Mouse (Mus musculus): ENCODE measurements around the gene Osbpl6. TPM values are rescaled to one million over a fixed set of nuclear protein-coding genes. Genes with fewer than 3 reads are reported as not detected.

Gene Osbpl6
- polyA plus RNA-seq, 1 experiment, result 64.5 TPM

- DNase-seq, result peak; percentile 29
- no peak overlapping the region for H3K4me3 ChIP-seq (replicated peaks; ENCODE audit: extremely low read depth, low read depth, low read length)
- no peak for TF ChIP-seq CTCF (IDR thresholded peaks at IDR 0.05; ENCODE audit: insufficient read depth, low read length)
- no peak for TF ChIP-seq POLR2A (IDR thresholded peaks at IDR 0.05; ENCODE audit: borderline replicate concordance, extremely low read depth, low read depth, low read length)
- H3K4me1 ChIP-seq (ENCODE audit: control insufficient read depth, insufficient read depth, low read length), result no peaks in the 10 kb centered on the region
- WGBS, result 60% methylated on average over 8 of the region's 8 CpGs
Measured at GRCm38 (mm10) chr2:76490198-76490597, 83.9 kb downstream of the Osbpl6 start.

GRCm38 (mm10) chr2:76491371-76491770 lies 85.1 kb downstream of the Osbpl6 start:
- H3K4me3 ChIP-seq (replicated peaks; ENCODE audit: extremely low read depth, low read depth, low read length), result no peak overlapping the region
- DNase-seq, result no peak
- TF ChIP-seq CTCF (IDR thresholded peaks at IDR 0.05; ENCODE audit: insufficient read depth, low read length), result no peak
- no peak for TF ChIP-seq POLR2A (IDR thresholded peaks at IDR 0.05; ENCODE audit: borderline replicate concordance, extremely low read depth, low read depth, low read length)
- H3K4me1 ChIP-seq (ENCODE audit: control insufficient read depth, insufficient read depth, low read length), result no peaks in the 10 kb centered on the region
- 89% methylated on average over 6 of the region's 6 CpGs for WGBS

- WGBS, result 68% methylated on average over 7 of the region's 7 CpGs
- TF ChIP-seq POLR2A (IDR thresholded peaks at IDR 0.05; ENCODE audit: borderline replicate concordance, extremely low read depth, low read depth, low read length) (no peak), CTCF (IDR thresholded peaks at IDR 0.05; ENCODE audit: insufficient read depth, low read length) (no peak)
- H3K4me3 ChIP-seq (replicated peaks; ENCODE audit: extremely low read depth, low read depth, low read length), result no peak overlapping the region
- no peak for DNase-seq
- no peaks in the 10 kb centered on the region for H3K4me1 ChIP-seq (ENCODE audit: control insufficient read depth, insufficient read depth, low read length)
Measured at GRCm38 (mm10) chr2:76492224-76492623, 85.9 kb downstream of the Osbpl6 start.

- H3K4me3 ChIP-seq (replicated peaks; ENCODE audit: extremely low read depth, low read depth, low read length), result no peak overlapping the region
- no peaks in the 10 kb centered on the region for H3K4me1 ChIP-seq (ENCODE audit: control insufficient read depth, insufficient read depth, low read length)
- no peak for TF ChIP-seq POLR2A (IDR thresholded peaks at IDR 0.05; ENCODE audit: borderline replicate concordance, extremely low read depth, low read depth, low read length)
- TF ChIP-seq CTCF (IDR thresholded peaks at IDR 0.05; ENCODE audit: insufficient read depth, low read length), result no peak
- 65% methylated on average over 11 of the region's 11 CpGs for WGBS
- no peak for DNase-seq
Measured at GRCm38 (mm10) chr2:76496006-76496748, 89.9 kb downstream of the Osbpl6 start.

DNA sequence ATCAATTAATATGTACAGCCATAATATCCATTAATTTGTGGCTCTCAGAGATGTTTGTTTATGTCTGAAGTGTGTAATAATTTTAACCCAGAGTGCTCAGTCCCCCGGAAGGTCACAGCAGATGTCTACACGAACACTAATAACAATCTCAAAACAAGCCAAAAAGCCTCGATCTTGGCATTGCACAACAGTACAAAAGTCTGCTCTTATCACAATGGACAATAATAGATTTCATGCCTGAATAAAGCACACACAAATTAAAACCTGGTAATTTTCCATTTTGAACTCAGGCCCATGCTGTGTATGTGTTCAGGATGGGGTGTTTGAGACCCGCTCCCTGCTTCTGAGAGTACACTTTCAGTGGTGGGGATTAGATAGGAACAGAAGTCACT lies 90.4 kb downstream of the Osbpl6 start:
- no peak for TF ChIP-seq POLR2A (IDR thresholded peaks at IDR 0.05; ENCODE audit: borderline replicate concordance, extremely low read depth, low read depth, low read length)
- no peak for TF ChIP-seq CTCF (IDR thresholded peaks at IDR 0.05; ENCODE audit: insufficient read depth, low read length)
- DNase-seq, result no peak
- 58% methylated on average over 4 of the region's 4 CpGs for WGBS

GRCm38 (mm10) chr2:76498891-76499290 lies 92.6 kb downstream of the Osbpl6 start:
- no peak for TF ChIP-seq CTCF (IDR thresholded peaks at IDR 0.05; ENCODE audit: insufficient read depth, low read length)
- TF ChIP-seq POLR2A (IDR thresholded peaks at IDR 0.05; ENCODE audit: borderline replicate concordance, extremely low read depth, low read depth, low read length), result no peak

More for the DNA sequence above, 90.4 kb downstream of the Osbpl6 start:
- Histone ChIP-seq H3K4me1 (ENCODE audit: control insufficient read depth, insufficient read depth, low read length) (no peaks in the 10 kb centered on the region), H3K4me3 (replicated peaks; ENCODE audit: extremely low read depth, low read depth, low read length) (no peak overlapping the region)

DNA sequence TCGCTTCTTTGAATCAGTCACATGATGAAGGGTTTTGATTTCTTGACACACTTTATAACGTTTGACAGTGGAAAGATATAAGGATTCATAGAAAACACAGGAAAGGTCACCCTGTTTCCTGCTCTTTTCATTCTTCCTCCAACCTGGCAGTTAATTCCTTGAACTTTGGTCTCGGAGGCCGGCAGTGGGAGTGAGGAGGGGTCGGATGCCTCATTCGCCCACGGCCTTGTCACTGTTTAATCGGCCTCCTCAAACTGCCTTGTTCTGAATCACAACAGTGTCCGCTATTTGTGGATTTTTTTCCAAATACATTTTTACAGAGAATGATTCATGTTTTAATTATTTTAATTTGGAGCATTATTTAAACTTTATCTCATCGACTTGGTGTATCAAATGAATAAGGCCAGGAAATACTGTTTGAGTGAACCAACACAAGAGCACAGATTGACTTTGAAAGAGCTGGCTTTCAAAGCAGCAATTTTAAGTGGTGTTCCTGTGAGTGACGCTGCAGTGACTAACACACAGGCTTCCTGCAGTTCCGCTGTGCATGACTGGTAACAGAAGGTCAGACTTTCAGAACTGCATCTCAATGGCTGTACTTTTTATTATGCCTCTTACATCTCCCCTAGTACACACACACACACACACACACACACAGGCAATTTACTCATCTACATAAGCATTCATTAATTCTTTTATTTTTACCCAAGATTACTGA lies 98.0 kb downstream of the Osbpl6 start:
- Histone ChIP-seq H3K4me3 (replicated peaks; ENCODE audit: extremely low read depth, low read depth, low read length) (no peak overlapping the region), H3K4me1 (ENCODE audit: control insufficient read depth, insufficient read depth, low read length) (no peaks in the 10 kb centered on the region)
- DNase-seq, result no peak
- 46% methylated on average over 12 of the region's 12 CpGs for WGBS
- TF ChIP-seq CTCF (IDR thresholded peaks at IDR 0.05; ENCODE audit: insufficient read depth, low read length) (no peak), POLR2A (IDR thresholded peaks at IDR 0.05; ENCODE audit: borderline replicate concordance, extremely low read depth, low read depth, low read length) (no peak)

More at GRCm38 (mm10) chr2:76498891-76499290, 92.6 kb downstream of the Osbpl6 start:
- no peak overlapping the region for H3K4me3 ChIP-seq (replicated peaks; ENCODE audit: extremely low read depth, low read depth, low read length)
- 84% methylated on average over 11 of the region's 11 CpGs for WGBS
- H3K4me1 ChIP-seq (ENCODE audit: control insufficient read depth, insufficient read depth, low read length), result no peaks in the 10 kb centered on the region
- no peak for DNase-seq

DNA sequence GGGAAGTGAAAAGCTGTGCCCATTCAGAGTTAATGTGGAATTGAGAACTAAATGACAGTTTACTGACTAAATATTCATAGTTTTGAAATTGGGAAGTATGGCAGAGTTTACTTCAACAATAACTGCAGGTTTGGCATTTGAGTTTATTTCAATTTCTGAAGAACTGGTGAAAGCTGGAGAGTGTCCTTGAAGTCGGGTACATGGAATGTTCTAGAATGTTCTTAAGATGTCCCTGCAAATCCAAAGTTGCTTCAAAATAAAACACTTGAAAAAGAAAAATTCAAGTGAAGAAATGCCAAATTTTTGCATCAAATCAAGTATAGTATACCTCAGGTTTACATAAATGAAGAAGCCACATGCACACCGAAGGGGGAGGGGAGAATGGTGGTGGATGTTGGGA lies 98.7 kb downstream of the Osbpl6 start:
- H3K4me1 ChIP-seq (ENCODE audit: control insufficient read depth, insufficient read depth, low read length), result no peaks in the 10 kb centered on the region
- TF ChIP-seq CTCF (IDR thresholded peaks at IDR 0.05; ENCODE audit: insufficient read depth, low read length) (no peak), POLR2A (IDR thresholded peaks at IDR 0.05; ENCODE audit: borderline replicate concordance, extremely low read depth, low read depth, low read length) (no peak)
- WGBS, result 74% methylated on average over 2 of the region's 2 CpGs
- no peak for DNase-seq
- H3K4me3 ChIP-seq (replicated peaks; ENCODE audit: extremely low read depth, low read depth, low read length), result no peak overlapping the region

DNA sequence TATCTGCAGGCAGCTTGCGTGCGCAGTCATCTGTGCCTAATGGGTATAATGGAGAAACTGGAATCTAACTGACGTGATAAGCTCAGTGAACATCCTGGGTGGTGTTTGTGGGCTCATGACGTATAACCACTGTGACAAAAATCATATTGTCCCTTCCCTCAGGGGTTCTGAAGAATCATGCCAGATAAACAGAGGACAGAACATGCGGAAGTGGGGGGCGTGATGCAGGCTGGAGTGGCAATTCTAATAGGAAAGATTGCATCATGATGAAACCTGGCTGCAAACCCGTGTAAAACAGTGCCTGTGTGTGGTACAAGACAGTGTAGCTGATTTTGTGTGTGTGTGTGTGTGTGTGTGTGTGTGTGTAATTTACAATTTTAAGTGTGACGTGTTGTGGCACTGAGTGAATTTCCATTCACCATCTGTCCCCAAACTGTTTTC lies 105.0 kb downstream of the Osbpl6 start:
- no peak for TF ChIP-seq POLR2A (IDR thresholded peaks at IDR 0.05; ENCODE audit: borderline replicate concordance, extremely low read depth, low read depth, low read length)
- no peak for TF ChIP-seq CTCF (IDR thresholded peaks at IDR 0.05; ENCODE audit: insufficient read depth, low read length)
- Histone ChIP-seq H3K4me3 (replicated peaks; ENCODE audit: extremely low read depth, low read depth, low read length) (no peak overlapping the region), H3K4me1 (ENCODE audit: control insufficient read depth, insufficient read depth, low read length) (no peaks in the 10 kb centered on the region)
- DNase-seq, result no peak
- whole genome bisulfite sequencing, result 81% methylated on average over 8 of the region's 8 CpGs
